Mouse (Mus musculus) thymus, postnatal 10 days (tissue): Measurements from ENCODE around the gene P2ry12.
A peak's percentile ranks its signal among the peaks of the same experiment; 100 is the strongest.

ENCODE experiments used
- DNase-seq, 2 experiments: peaks; one replicate each; pipeline ENCODE4 v3.0.0; 2021; ENCODE audit warnings: low spot score in 2 of 2

P2ry12 gene

GRCm38 (mm10) chr3:59234878-59235277, 27.8 kb downstream of the P2ry12 start:
- peak; percentile 64 to 66 for DNase-seq

GRCm38 (mm10) chr3:59230912-59231311, 31.8 kb downstream of the P2ry12 start:
- DNase-seq = no peak

GRCm38 (mm10) chr3:59228730-59229551, 33.7 kb downstream of the P2ry12 start:
- no peak for DNase-seq

- DNase-seq = no peak
Observed at GRCm38 (mm10) chr3:59227696-59228095, 35.0 kb downstream of the P2ry12 start.

DNA sequence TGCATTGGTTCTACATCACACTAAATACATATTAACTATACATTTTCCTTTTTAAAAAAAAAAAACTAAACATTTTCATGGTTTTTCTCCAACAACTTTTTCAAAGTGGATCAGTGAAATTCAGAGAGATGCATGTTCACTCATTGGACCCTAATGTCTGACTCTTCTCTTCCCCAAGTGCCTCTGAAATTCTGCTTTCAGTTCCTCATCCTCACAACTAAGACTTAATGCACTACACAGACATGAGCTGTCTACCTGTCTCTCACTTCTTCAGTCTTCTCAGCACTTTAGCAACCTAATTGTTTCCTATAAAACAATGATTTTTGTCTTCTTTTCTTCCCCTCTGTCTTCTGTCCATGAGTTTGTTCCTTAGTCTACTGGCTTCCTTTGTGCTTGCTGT, 37.3 kb downstream of the P2ry12 start:
- DNase-seq = no peak

DNA sequence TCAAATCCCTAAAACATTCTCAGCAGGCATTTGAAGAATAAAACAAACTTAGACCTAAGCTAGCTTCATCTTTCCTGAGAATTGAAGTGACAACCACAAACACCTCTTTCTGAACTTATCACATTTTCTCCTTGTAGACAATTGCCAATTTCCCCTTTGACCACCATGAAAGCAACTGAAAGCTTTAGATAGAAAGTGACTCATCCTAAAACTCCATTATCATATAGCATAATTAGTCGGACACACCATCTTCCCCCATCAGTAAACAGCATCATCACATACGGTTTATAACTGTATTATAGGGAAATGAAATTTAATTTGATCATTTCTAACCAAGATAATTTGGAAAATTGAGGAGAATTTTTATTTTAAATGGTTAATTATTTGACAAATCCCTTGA, 40.4 kb downstream of the P2ry12 start:
- DNase-seq = no peak

DNA sequence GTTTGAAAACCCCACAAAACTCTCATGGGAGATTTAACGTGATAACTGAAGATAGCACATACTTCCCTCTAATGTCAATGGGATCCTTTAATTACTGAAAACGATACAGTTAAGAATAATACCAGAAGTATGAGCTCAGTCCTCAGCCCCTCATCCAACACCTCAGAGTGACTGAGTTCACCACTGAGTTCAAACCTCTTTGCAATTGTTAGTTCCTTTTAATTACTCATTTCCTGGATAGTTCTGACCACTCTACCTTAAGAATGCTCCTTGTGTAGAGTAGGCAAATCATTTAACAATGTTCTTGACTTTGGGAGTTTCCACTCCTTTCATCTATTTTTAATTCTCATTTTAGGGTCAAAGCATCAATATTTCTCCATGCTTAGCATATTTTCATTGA, 43.3 kb downstream of the P2ry12 start:
- DNase-seq = no peak

GRCm38 (mm10) chr3:59217211-59217610, 45.5 kb downstream of the P2ry12 start:
- no peak for DNase-seq

GRCm38 (mm10) chr3:59212404-59212803, 50.3 kb downstream of the P2ry12 start:
- DNase-seq = no peak

DNA sequence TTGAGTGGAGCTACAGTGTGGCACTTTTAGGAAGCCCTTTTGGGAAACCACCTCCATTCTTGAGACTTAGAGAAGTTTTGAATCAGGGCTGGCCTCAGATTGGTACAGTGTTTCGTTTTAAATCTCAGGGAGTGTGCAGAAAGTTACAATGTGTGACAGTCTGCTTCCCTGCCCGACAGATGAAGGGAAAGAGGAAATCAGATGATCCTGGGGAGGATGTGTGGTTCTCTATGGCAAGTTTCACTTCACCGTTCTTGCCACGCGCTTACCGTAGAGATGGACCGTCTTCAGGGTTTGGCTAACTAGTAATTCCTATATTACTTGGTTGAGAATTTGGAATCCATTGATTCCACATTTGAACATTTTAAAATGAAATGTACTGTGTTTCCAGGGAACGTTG, 50.9 kb downstream of the P2ry12 start:
- no peak for DNase-seq

- no peak for DNase-seq
Observed at GRCm38 (mm10) chr3:59210727-59211126, 51.9 kb downstream of the P2ry12 start, which contains the start of gene P2ry13. Gene P2ry13, minus strand, starts transcription at chr3:59210882.

- no peak for DNase-seq
Observed at GRCm38 (mm10) chr3:59210089-59210488, 52.6 kb downstream of the P2ry12 start.

DNA sequence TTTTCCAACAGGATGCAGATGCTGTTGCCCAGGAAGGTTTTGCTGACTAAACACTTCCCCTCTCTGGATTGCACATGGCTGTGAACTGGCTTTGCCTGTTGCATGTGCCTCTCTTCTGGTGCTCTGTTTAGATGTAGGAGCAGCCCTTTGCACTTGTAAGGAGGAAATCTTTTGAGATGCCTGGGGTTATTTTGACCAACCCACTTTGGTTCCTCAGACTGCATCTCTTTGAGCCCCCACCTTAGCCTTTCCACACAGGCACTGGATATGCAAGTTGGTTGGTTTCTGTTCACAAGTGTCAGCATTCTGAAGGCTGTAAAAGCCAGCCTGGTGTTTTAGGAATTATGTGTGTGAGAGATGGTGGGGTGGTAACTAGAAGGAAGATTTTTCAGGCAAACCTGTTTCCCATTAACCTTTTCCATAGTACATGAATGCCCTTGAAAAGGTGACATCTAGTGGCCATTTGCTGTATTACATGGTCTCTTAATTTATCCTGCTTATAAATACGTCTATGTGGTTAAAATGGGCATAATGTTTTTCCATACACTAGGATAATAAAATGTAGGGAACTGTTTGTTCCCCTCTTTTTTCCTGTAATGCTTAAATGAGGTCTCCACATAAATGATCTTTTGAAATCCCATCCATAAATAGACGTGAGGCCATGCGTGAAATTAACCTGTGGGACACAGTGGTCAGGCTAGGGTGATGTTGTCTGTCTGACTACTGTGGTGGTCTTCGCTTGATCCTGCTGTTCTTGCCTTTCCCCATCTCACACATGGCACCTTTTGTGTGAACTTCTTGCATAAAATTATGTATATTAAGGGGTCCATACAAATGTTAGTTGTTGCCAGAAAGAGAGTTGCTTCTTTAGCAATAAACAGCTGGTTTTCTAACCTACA, 53.8 kb downstream of the P2ry12 start:
- DNase-seq = peak in 1 of 2 experiments; percentile 66

- peak in 1 of 2 experiments; percentile 30 for DNase-seq
Observed at GRCm38 (mm10) chr3:59205941-59206340, 56.7 kb downstream of the P2ry12 start.

DNA sequence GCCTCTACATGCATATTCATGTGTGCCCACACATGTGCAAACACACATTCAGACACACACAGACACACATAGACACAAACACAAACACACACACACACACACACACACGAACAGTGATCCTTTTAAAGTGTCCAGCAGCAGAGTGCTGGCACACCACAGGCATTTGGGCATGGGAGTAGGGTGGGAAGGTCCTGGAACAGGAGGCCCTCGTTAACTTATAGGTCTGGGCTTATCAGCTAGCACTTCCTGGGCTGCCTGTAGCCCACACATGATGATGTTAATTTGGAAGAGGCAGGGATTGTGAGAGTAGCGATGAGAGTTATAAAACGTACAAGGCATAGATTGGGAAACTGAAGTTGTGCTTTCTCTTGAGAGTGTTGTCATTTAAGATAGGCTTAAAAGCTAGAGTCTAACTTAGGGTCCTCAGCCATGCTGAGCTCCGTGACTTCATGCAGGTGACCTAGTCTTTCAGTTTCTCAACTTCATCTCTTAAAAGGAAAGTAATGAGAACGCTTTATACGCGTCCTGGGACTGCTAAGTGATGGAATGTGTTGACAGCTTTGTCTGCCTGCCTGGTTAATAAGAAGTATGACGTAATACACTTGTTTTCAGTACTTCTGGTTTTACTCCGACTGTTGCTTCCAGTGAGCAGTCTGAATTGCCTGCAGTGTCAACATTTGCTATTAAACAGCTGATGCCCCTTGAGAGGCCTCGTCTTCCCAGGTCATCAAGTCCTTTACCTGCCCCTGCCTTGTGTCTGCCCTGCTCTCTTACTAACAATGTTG, 57.8 kb downstream of the P2ry12 start:
- no peak for DNase-seq

GRCm38 (mm10) chr3:59203802-59204520, 58.7 kb downstream of the P2ry12 start:
- no peak for DNase-seq

- no peak for DNase-seq
Observed at GRCm38 (mm10) chr3:59197329-59197948, 65.2 kb downstream of the P2ry12 start.

GRCm38 (mm10) chr3:59194938-59195337, 67.7 kb downstream of the P2ry12 start, which contains the start of gene Gpr87:
Gene Gpr87, minus strand, starts transcription at chr3:59195104.
- no peak for DNase-seq

DNA sequence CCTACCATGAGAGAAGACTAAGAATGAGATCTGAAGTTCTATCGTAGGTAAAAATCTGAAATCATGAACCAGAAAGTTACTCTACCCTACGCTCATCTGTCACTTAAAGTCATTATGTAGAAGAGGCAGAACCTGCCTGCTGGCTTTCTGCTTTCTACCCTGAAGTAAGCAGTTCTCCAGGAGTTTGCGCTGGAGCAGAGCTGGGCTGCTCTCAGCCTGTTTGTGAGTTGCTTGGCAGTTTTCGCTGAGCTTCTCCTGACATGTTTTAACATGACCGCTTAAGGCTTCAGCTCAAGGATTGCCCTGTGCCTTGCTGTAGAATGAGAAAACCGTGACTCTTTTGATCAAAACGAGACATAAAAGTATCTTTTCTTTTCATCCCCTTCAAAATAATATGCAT, 68.6 kb downstream of the P2ry12 start:
- DNase-seq = no peak

DNA sequence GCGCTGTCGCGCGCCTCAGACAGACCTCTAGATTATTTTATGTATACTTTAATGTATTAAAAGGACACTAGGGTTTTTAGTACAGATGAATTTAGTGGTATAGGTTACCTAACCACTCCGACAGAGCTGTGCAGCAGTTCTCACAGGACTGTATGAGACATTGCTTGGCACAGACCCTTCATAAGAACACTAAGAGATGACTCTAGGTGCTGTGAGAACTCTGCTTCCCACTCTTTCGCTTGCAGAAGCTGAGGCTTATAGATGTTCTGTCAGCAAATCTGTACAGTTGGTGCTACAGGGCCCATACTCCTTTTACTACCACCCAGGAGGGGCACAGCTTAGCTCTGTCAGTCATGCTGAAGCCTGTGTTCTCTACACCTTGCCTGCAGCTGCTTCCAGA, 71.0 kb downstream of the P2ry12 start:
- no peak for DNase-seq

DNA sequence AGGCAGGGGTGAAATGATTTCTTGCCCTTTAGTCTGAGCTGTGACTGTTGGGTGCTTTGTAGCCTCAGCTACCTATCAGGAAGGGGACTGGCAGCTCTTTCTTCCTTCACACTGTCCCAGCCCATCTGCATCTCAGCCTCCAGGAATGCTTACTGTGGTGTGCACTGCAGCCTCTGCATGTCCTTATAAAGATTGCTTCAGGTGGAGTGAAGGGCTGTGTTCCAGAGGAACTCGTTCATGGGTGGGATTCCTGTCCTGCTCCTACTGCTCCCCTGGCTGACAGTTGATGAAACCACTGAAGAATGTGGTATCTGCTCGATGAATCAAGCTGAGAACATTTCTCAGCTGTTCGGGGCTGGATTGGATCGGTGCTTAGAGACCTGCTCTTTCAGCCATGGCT, 75.3 kb downstream of the P2ry12 start:
- DNase-seq = no peak
